Mouse (Mus musculus) gastrocnemius, postnatal 14 days (tissue): ENCODE measurements around the gene Ifi211. TPM values are rescaled to one million over a fixed set of nuclear protein-coding genes. Genes with fewer than 3 reads are reported as not detected.
"Not testable (repeated sequence)": the region's sequence is repeated elsewhere in the genome, so short reads cannot be mapped to it uniquely, and the experiment has no call there.

Experiments
- DNase-seq: peaks from one replicate; pipeline ENCODE4 v3.0.0; 2021; ENCODE audit warnings: mixed read lengths
- intact Hi-C: fragments of 180-260 bp; cut with DNase I; formaldehyde crosslinking; loops from one replicate; pipeline ENCODE4 v1.15.1; 2025; ENCODE audit warnings: low total_unique reads
- long read RNA-seq, 2 experiments: library from polyadenylated mRNA; stranded (forward); transcript quantifications; one replicate each; pipeline ENCODE4 v2.0.0; 2021
- total RNA-seq, 2 experiments: library from RNA; stranded (reverse); gene quantifications; 2 replicates each; pipeline ENCODE4 v1.2.3; 2021

Ifi211 gene
- total RNA-seq, result under 1 TPM; 0.88 to 1.00 TPM
- long read RNA-seq, experiment 1, partial matches to known transcripts, result 0 of 3 reads
- long read RNA-seq, experiment 1, other reads (novel, unspliced or antisense), result 0 of 3 reads
- long read RNA-seq, experiment 2, result 0 reads

- peak; percentile 21 for DNase-seq
- intact Hi-C loops, result not testable (repeated sequence)
Measured at GRCm38 (mm10) chr1:173912548-173913255, at the start of gene Ifi211. TSS of gene Ifi211 (minus strand) at chr1:173913046.

GRCm38 (mm10) chr1:173961491-173961890, 48.6 kb upstream of the Ifi211 start:
- DNase-seq, intact Hi-C loops: not testable (repeated sequence)

GRCm38 (mm10) chr1:173959998-173960397, 47.2 kb upstream of the Ifi211 start:
- intact Hi-C loops, DNase-seq: not testable (repeated sequence)

- intact Hi-C loops, DNase-seq: not testable (repeated sequence)
Measured at GRCm38 (mm10) chr1:173955839-173956527, 43.1 kb upstream of the Ifi211 start.

GRCm38 (mm10) chr1:173955071-173955796, 42.4 kb upstream of the Ifi211 start:
- intact Hi-C loops, result no loop called here

GRCm38 (mm10) chr1:173953563-173953962, 40.7 kb upstream of the Ifi211 start:
- intact Hi-C loops, result no loop called here
- no peak for DNase-seq

More at GRCm38 (mm10) chr1:173955071-173955796, 42.4 kb upstream of the Ifi211 start:
- DNase-seq, result no peak

GRCm38 (mm10) chr1:173949044-173949443, 36.2 kb upstream of the Ifi211 start:
- intact Hi-C loops, DNase-seq: not testable (repeated sequence)

GRCm38 (mm10) chr1:173942780-173943066, 29.9 kb upstream of the Ifi211 start:
- DNase-seq, intact Hi-C loops: not testable (repeated sequence)

- intact Hi-C loops, result not testable (repeated sequence)
Measured at GRCm38 (mm10) chr1:173941924-173942779, 29.3 kb upstream of the Ifi211 start, which contains the start of the genes Mndal and Ifi203. TSS of gene Mndal (minus strand) at chr1:173942491. TSS of gene Ifi203 (minus strand) at chr1:173942672.

GRCm38 (mm10) chr1:173941522-173941921, 28.7 kb upstream of the Ifi211 start:
- DNase-seq, intact Hi-C loops: not testable (repeated sequence)

More at GRCm38 (mm10) chr1:173941924-173942779, 29.3 kb upstream of the Ifi211 start, which contains the start of the genes Mndal and Ifi203:
- DNase-seq, result not testable (repeated sequence)

- DNase-seq, intact Hi-C loops: not testable (repeated sequence)
Measured at GRCm38 (mm10) chr1:173919279-173919678, 6.4 kb upstream of the Ifi211 start.

- intact Hi-C loops, result no loop called here
- DNase-seq, result no peak
Measured at GRCm38 (mm10) chr1:173914559-173914958, 1.7 kb upstream of the Ifi211 start.

GRCm38 (mm10) chr1:173913256-173913791, 478 bp upstream of the Ifi211 start:
- DNase-seq, intact Hi-C loops: not testable (repeated sequence)

- no peak for DNase-seq
- intact Hi-C loops, result no loop called here
Measured at GRCm38 (mm10) chr1:173911808-173912464, 910 bp downstream of the Ifi211 start.

GRCm38 (mm10) chr1:173908390-173908789, 4.5 kb downstream of the Ifi211 start:
- intact Hi-C loops, DNase-seq: not testable (repeated sequence)

GRCm38 (mm10) chr1:173905885-173906284, 7.0 kb downstream of the Ifi211 start:
- intact Hi-C loops, DNase-seq: not testable (repeated sequence)

GRCm38 (mm10) chr1:173889741-173890140, 23.1 kb downstream of the Ifi211 start:
- intact Hi-C loops, DNase-seq: not testable (repeated sequence)
